Mouse (Mus musculus) heart, embryonic 10.5 days (tissue): Measurements from ENCODE around the gene Snx9. TPM values are rescaled to one million over a fixed set of nuclear protein-coding genes. Genes with fewer than 3 reads are reported as not detected.
A peak's percentile ranks its signal among the peaks of the same experiment; 100 is the strongest.

Experiments used
- DNase-seq: peaks from one replicate; pipeline ENCODE4 v3.0.0-alpha.2; 2017; ENCODE audit warnings: low spot score
- H3K27ac ChIP-seq: fragments of 300-500 bp; sonication (generic); 2 replicates; pipeline ENCODE4 v1.5.1; 2016; ENCODE audit warnings: mild to moderate bottlenecking
- H3K27me3 ChIP-seq: fragments of 300-500 bp; sonication (generic); 2 replicates; pipeline ENCODE4 v1.6.1; 2016; ENCODE audit warnings: mild to moderate bottlenecking; ENCODE audit not compliant: poor library complexity, insufficient read depth, severe bottlenecking
- H3K36me3 ChIP-seq: fragments of 300-500 bp; sonication (generic); 2 replicates; pipeline ENCODE4 v1.6.1; 2016; ENCODE audit warnings: mild to moderate bottlenecking, moderate library complexity
- H3K4me1 ChIP-seq: fragments of 300-500 bp; sonication (generic); 2 replicates; pipeline ENCODE4 v1.6.1; 2016; ENCODE audit warnings: mild to moderate bottlenecking
- H3K4me3 ChIP-seq: fragments of 300-500 bp; sonication (generic); 2 replicates; pipeline ENCODE4 v1.5.1; 2016; ENCODE audit warnings: mild to moderate bottlenecking, moderate library complexity
- H3K9me3 ChIP-seq: fragments of 300-500 bp; sonication (generic); 2 replicates; pipeline ENCODE4 v1.6.1; 2016; ENCODE audit warnings: mild to moderate bottlenecking, moderate library complexity
- WGBS: fragments of 180-500 bp; shearing (Covaris S2); methylation state at CpG from one replicate; pipeline ENCODE4 v1.1.7; 2016; 5-methylcytosine and 5-hydroxymethylcytosine counted together
- polyA plus RNA-seq: library from polyadenylated mRNA; unstranded; fragments of >200 nt; fragmentation: Nextera tagmentation; extraction: Ambion mirVana; gene quantifications from 2 replicates; pipeline ENCODE4 v1.2.1, GENCODE M21; 2016

Snx9 gene
- polyA plus RNA-seq, 1 experiment from 2014 or later: 26.5 TPM

DNA sequence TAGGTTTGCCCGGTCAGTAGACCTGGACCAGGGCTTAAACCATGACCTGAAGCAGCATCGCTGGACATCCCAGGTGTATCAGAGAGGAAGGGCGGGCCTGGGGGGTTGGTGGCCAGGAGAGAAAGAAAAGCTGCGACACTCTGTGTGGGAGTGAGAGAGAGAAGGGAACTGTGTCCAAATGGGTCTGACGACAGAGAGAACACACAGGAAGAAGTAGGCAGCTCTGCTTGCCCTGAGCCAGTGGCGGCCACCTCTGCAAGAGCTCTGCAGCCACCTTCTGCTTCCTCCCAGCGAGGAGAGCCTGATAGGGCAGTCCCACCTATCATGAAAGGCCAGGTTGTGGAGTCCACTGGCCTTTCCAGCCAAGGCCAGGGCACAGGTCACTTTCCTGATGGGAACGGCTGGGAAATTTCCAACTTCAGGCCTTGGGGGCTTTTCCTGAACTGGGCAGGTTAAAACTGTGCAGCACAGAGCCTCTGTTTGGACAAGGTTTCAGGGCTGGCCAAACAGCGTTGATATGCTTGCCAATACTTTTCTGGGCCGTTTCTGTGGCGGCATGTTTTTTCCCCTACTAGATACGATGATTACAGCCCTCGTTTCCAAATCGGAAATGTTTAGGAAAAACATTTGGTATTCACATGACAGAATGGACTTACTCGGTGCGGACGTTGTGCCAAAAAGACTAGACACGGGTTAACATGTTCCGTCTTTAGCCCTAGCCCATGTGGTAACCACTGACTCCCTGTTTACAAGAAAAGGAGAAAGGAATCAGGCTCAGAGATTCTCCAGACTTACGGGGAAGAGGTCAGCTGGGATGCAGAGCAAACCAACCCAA is 135.3 kb downstream of the Snx9 start:
- WGBS: 64% methylated on average over 20 of the region's 20 CpGs
- peak overlapping the region; percentile 81 for H3K27ac ChIP-seq
- H3K27me3 ChIP-seq: no peaks in the 10 kb centered on the region
- no peak for DNase-seq
- no peak overlapping the region for H3K4me3 ChIP-seq
- H3K36me3 ChIP-seq: no peaks in the 10 kb centered on the region
- no peaks in the 10 kb centered on the region for H3K9me3 ChIP-seq
- H3K4me1 ChIP-seq: peaks cover 50% of the 10 kb centered on the region

DNA sequence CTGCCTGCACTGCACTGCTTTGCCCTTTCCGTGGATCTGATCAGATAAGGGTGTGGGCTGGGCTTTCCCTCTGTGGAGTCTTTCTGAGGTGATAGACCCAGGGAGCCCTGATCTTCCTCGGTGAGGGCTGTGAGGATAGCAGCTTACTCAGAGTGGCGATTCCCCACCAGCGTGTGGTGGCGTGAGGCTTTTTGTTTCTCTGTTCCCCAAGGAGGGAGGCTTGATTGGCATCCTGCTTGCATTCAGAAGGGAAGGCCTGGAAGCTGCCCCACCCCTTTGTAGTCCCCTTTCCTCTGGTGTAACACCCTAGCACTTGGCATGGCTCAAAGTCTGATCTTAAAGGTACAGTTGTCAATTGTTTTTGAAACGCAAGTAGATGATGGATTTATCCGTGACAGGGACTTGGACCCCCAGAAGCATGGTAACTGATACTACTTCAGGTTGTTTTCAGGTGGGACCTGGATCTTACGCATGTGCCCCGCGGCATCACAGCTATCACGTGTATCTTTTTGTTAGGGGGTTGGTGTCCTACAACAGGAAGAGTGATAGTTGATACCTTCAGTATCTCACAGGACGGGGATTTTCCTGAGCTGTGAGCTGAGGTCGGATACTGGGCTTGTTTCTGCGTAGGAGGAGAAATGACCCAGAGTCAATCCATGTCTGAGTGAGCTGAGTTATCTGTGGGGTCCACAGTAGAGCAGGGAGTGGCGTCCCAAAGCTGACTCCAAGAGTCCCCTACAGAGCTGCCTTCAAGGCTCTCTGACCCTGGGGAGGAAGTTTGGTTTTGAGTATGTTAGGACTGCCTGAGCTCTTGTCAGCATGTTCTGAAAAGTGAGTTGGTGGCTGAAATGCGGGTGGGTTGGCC is 136.2 kb downstream of the Snx9 start:
- Histone ChIP-seq H3K4me3 (no peak overlapping the region), H3K36me3 (no peaks in the 10 kb centered on the region), H3K27me3 (no peaks in the 10 kb centered on the region), H3K9me3 (no peaks in the 10 kb centered on the region), H3K4me1 (peaks cover 51% of the 10 kb centered on the region), H3K27ac (peak overlapping the region; percentile 81)
- no peak for DNase-seq
- WGBS: 43% methylated on average over 16 of the region's 16 CpGs

DNA sequence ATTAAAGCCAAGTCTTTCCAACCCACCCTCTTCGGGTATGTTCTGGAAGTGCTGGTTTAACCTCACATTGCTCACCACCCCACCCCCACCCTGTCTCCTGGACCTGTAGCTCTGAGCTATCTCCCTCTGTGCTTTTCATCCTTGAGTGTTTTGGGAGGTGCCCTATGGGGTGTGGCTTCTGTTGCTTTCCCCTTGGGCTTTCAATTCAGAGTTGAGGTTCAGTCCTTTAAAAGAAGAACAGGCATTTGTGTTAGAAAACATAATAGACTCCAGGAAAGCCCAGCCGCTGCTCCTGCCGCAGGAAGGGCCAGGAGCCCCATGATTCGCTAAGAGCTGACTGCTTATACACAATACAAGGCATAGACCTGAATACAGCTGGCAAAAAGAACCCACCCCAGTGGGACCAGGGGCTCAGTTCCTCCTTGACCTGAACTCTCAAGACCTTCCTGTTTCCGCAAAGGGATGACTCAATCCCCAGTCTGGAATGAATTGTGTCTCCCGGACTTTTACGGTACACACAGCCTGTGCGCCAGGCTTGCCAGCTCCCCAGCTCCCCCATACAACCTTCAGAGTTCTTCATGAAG is 136.9 kb downstream of the Snx9 start:
- Histone ChIP-seq H3K4me3 (no peak overlapping the region), H3K27ac (peak overlapping the region; percentile 81), H3K9me3 (no peaks in the 10 kb centered on the region), H3K27me3 (no peaks in the 10 kb centered on the region), H3K36me3 (no peaks in the 10 kb centered on the region), H3K4me1 (peaks cover 56% of the 10 kb centered on the region)
- DNase-seq: no peak
- WGBS: 68% methylated on average over 8 of the region's 8 CpGs

DNA sequence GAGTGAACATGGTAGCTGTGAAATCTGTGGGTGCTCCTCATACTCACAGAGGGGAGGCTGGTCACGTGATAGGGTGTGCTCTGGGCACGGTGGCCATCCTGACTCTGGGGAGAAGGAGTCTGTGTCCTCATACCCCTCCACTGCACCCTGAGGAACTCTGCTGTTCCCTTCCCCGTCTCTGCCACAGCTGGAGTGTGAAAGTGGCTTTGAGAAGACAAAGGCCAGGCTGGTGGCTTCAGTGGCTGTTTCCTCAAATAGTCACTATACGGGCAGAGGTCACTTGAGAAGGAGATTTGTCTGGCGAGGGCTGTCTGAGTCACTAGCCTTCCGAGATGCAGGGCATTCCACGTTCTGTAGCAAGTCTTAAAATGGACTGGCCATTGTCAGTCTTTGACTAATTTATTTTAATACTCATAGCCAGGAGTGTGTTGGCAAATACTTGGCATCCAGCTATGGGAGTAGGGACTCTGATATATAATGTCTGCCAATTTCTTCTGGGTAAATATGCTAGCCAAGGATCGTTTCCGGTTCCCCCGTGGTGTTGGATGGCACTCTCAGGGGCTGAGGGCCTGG is 137.5 kb downstream of the Snx9 start:
- H3K36me3 ChIP-seq: no peaks in the 10 kb centered on the region

DNA sequence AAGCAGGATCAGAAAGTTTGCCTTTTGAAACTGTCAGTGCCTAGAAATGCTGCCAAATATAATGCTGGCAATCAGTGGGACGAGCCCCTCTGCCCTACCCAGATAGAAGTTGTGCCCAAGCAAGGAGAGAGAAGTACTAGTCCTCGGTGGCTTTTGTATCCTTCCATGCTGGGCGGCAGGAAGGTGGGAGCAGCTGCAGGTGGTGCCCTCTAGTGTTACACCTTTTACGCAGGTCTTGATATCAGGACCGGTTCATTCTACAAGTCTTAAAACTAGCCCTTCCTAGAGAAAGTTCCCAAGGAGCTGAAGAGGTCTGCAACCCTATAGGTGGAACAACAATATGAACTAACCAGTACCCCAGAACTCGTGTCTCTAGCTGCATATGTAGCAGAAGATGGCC is 139.7 kb downstream of the Snx9 start:
- H3K36me3 ChIP-seq: no peaks in the 10 kb centered on the region

More for the DNA sequence above, 137.5 kb downstream of the Snx9 start:
- H3K4me1 ChIP-seq: peaks cover 60% of the 10 kb centered on the region
- no peaks in the 10 kb centered on the region for H3K9me3 ChIP-seq
- H3K27ac ChIP-seq: peak overlapping the region; percentile 81
- WGBS: 41% methylated on average over 10 of the region's 10 CpGs
- H3K27me3 ChIP-seq: no peaks in the 10 kb centered on the region
- DNase-seq: no peak
- no peak overlapping the region for H3K4me3 ChIP-seq

More for the DNA sequence above, 139.7 kb downstream of the Snx9 start:
- peaks cover 65% of the 10 kb centered on the region for H3K4me1 ChIP-seq
- H3K27me3 ChIP-seq: no peaks in the 10 kb centered on the region
- H3K4me3 ChIP-seq: no peak overlapping the region
- DNase-seq: no peak
- WGBS: 38% methylated on average over 6 of the region's 6 CpGs
- H3K27ac ChIP-seq: no peak overlapping the region
- H3K9me3 ChIP-seq: no peaks in the 10 kb centered on the region

Other genes starting within 250 kb of the Snx9 start
- 3.4 and 3.8 TPM in 2 replicates for gene Synj2, start 100.0 kb downstream of the Snx9 start, polyA plus RNA-seq
- 4.9 and 5.5 TPM in 2 replicates for gene Serac1, start 238.4 kb downstream of the Snx9 start, polyA plus RNA-seq
- gene Gtf2h5, start 238.5 kb downstream of the Snx9 start, polyA plus RNA-seq: 150 TPM in 2 replicates